Mouse (Mus musculus) ES-Bruce4 (cell line): ENCODE data around the gene Il1rl1.

Experiments
- CTCF ChIP-seq: IDR thresholded peaks from one replicate; pipeline ENCODE4 v1.8.1; 2011; ENCODE audit warnings: low read depth, low read length
- EP300 ChIP-seq: IDR thresholded peaks from 2 replicates; pipeline ENCODE4 v1.6.1; 2011; ENCODE audit warnings: low read depth, low read length; ENCODE audit not compliant: insufficient read depth
- POLR2A ChIP-seq: IDR thresholded peaks from one replicate; pipeline ENCODE4 v1.8.1; 2011; ENCODE audit warnings: low read length; ENCODE audit not compliant: insufficient read depth

DNA sequence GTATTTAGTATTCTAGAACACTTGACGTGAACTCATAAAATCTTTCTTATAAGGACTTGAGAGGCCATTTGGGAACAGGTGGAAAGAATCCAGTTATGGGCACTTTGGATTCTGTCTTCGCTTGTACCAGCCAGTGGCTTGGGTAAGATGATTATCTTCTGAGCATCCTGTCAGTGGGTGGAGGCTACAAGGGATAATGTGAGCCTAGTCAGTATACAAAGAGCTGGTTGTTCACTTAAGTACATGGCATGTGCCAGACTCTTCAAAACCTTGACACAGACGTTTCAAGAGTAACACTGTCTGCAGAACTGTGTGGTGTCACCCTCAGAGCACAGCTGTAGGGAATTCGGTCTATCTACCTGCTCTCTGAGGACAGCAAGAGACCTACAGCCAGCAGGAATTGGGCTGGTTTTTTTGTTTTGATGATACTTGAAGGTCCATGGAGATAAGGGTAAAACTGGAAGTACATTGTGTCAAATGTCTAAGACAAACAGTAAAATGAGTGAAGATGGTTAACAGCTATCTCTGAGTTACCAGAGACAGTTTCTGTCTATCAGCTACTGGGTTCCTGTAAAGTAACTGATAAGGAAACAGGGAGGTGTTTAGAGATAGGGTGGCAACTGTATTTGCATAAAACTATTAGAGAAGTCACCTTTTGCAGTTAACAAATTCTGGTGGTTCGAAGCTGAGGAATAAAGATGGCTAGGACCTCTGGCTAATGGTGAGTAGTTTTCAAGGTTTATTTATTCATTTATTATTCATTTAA lies at the start of gene Il1rl1:
- TF ChIP-seq POLR2A (no peak), CTCF (no peak), EP300 (no peak)
